Mouse (Mus musculus): Measurements from ENCODE around the gene Rce1. TPM values are rescaled to one million over a fixed set of nuclear protein-coding genes. Genes with fewer than 3 reads are reported as not detected.

Gene Rce1
- polyA plus RNA-seq, 1 experiment from 2014 or later: 45.5 TPM

DNA sequence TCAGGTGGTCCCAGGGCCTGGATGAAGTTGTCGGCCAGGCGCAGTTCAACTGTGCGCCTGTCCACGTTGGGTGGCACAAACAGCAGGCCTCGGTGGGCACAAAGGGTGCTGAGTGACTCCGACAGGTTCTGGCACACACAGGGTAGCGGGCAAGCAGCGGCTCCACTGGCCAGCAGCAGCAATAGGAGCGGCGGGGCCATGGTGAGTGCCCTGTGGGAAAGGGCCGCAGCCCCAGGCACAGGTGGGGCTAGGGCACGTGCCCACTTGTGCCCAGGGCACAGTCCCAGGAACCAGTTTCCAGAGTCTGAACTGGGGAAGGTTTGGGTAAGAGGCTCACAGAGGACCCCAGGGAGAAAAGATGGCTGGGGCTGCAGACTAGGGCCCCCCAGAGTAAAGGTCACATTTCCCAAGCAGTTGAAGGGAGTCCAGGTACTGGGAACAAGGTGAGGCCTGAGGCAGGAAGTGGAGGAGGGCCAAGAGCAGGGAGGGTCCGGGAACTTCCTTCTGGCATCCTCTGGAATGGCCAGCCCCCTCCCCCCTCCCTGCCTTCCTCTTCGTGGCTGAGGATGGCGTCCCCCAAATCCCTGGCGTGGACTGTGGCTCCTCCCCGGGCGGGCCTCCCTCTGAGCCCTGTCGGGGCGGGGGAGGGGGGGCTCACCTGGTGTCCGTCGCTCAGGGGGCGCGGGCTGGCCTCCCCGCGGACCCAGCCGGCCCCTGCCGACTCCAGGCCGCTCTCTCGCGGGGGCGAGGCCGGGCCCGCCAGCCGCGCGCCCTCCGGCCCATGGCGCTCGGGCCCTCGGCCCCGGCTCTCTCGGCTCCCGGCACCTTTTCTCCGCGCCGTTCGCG is 10.9 kb downstream of the Rce1 start:
- ATAC-seq (peak; percentile 2), DNase-seq (ENCODE audit: low read depth, low spot score) (no peak)
- in situ Hi-C loops (cut with MboI; ENCODE audit: low pct_unique_long_range_greater_than_20kb): no loop called here
- ChIA-PET POLR2A (interaction anchor here (2.4 kb wide), 1 partner anchor 12 kb away, joined by 6 read pairs; no protein-coding TSS in a partner anchor), CTCF (no interaction called here)
- no peaks in the 10 kb centered on the region for H3K27me3 ChIP-seq
- no peak for TF ChIP-seq CTCF (IDR thresholded peaks at IDR 0.05)

DNA sequence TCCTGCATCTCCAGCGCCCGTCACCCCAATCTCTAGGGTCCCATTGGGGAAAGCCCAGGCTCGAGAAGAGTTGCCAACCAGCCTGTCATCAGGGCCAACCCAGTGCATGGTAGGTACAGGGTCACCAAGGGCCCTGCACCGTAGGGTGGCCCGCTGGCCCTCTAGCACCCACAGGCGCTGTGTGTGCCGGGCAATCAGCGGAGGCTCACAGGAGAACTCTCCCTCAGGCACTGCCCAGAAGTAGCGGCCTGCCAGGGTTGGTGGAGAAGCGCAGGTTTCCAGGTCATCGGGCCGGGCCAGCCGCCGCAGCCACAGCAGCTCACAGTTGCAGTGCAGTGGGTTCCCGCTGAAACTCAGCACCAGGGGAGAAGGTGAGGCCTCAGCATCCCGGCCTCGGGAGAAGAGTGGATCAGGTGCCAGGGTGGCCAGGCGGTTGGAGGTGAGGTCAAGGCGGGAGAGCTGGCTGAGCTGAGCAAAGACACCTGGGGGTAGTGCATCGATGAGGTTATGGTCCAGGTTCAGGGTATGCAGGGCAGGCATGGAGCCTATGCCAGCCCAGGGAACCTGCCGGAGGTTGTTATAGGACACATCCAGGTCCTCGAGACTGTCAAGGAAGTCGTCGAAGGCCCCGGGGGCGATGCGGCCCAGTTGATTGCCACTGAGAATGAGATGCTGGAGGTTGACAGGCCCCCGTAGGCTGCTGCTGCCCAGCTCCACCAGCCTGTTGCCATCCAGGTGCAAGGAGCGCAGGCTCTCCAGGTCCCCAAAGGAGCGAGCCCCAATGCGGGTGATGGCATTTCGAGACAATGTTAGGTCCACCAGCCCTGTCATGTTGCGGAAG is 11.8 kb downstream of the Rce1 start:
- in situ Hi-C loops (cut with MboI; ENCODE audit: low pct_unique_long_range_greater_than_20kb): no loop called here
- POLR2A ChIA-PET: no interaction called here
- no peaks in the 10 kb centered on the region for H3K27me3 ChIP-seq
- no peak for ATAC-seq
- DNase-seq (ENCODE audit: low read depth, low spot score): no peak
- no peak for TF ChIP-seq CTCF (IDR thresholded peaks at IDR 0.05)
- CTCF ChIA-PET: no interaction called here

DNA sequence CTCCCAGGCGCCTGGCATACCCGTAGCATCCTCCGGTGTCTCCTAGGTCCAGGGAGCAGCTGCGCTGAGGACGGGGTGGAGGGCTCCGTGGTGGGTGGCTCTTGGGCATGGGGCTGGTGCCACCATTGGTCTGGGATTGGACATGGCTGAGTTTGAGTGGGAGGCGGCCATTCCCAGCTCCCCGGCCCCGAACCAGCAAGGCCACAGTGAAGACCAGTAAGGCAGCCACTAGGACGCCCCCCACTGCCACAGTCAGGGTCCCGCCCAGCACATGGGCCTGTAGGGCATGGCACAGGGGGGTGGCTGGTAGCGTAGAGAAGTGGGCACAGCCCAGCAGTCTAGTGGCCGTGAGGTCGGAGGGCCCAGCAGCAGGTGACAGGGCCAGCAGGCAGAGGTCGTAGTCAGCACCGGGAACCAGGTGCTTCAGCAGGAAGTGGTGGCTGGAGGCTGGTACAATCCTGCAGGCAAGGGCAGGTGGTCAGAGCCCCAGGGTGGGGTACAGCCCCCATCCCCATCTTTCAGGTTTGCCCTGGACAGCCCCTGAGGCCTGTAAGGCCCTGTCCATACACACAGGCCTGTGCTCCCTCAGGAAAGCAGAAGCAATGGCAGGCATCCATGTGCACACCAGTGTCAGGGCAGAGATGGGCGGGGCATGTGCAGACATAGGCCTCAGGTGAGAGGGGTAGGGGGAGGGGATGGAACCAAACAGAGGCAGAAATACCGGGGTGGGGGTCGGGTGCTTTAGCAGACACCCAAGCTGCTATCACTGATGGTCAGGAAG is 13.1 kb downstream of the Rce1 start:
- ATAC-seq (no peak), DNase-seq (ENCODE audit: low read depth, low spot score) (no peak)
- ChIA-PET CTCF (no interaction called here), POLR2A (no interaction called here)
- TF ChIP-seq CTCF (IDR thresholded peaks at IDR 0.05): no peak
- no peaks in the 10 kb centered on the region for H3K27me3 ChIP-seq
- in situ Hi-C loops (cut with MboI; ENCODE audit: low pct_unique_long_range_greater_than_20kb): no loop called here

DNA sequence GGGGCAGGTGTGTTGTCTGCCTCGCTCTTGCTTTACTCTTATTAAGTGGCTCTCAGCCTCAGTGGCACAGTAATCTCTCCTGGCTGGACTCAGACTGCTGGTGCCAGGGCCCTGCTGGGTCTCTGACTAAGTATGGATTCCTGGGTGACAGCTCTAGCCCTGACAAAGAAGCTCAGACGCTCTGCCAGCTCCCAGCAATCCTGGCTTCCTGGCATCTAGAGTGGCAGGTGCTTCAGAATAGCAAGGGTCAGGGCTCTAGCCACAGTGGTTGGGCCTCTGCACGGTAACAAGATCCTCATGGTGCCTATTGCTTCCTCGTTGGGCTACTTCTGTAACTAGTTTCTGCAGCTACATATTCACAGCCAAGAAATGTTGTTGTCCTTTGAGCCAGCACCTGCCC is 15.3 kb downstream of the Rce1 start:
- no peak for ATAC-seq
- ChIA-PET POLR2A (no interaction called here), CTCF (interaction anchor here (0.8 to 1.2 kb wide), 2 partner anchors 11 to 24 kb away, joined by 3 read pairs; no protein-coding TSS in a partner anchor)
- H3K27me3 ChIP-seq: no peaks in the 10 kb centered on the region
- in situ Hi-C loops (cut with MboI; ENCODE audit: low pct_unique_long_range_greater_than_20kb): no loop called here
- no peak for DNase-seq (ENCODE audit: low read depth, low spot score)
- no peak for TF ChIP-seq CTCF (IDR thresholded peaks at IDR 0.05)

DNA sequence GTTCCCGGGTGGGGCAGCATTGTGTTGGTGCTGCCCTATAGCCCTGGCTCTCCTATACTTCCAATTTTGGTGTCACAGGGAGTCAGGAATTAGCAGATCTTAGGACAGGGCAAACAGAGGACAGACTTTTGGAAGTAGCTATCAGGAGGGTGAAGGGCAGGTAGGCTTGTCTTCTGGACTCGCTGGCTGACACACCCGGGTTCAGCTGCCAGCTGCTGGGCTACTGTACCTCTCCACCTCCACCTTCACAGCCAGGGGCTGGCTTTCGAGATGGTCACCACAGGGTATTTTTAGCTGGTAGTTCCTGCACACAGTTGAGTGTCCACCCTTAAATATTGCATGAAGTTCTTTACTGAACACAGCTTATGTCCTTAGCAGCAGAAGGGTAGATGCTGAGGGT is 16.9 kb downstream of the Rce1 start:
- DNase-seq (ENCODE audit: low read depth, low spot score) (no peak), ATAC-seq (no peak)
- in situ Hi-C loops (cut with MboI; ENCODE audit: low pct_unique_long_range_greater_than_20kb): no loop called here
- CTCF ChIA-PET: interaction anchor here (1.0 kb wide), 1 partner anchor 111 kb away, joined by 3 read pairs; no protein-coding TSS in a partner anchor
- no peak for TF ChIP-seq CTCF (IDR thresholded peaks at IDR 0.05)
- POLR2A ChIA-PET: no interaction called here
- no peaks in the 10 kb centered on the region for H3K27me3 ChIP-seq

DNA sequence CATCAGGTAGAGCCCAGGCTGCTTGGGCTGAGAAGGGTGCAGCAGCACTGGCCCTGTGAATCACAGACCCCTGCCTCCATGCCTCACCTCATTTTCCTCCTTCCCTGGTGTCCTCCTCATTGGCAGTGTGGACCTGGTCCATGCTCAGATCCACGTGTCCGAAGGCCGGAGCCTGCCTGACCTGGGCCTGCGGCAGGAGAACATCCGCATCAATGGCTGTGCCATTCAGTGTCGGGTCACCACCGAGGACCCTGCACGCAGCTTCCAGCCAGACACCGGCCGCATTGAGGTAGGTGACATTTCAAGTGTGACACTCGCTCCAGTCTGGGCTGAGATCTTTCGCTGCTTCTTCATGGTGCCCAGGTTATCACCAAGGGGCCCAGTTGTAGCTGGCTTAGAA is 18.0 kb downstream of the Rce1 start:
- DNase-seq (ENCODE audit: low read depth, low spot score) (no peak), ATAC-seq (no peak)
- ChIA-PET CTCF (no interaction called here), POLR2A (interaction anchor here (0.6 kb wide), 1 partner anchor 171 kb away, joined by 4 read pairs; no protein-coding TSS in a partner anchor)
- no peak for TF ChIP-seq CTCF (IDR thresholded peaks at IDR 0.05)
- in situ Hi-C loops (cut with MboI; ENCODE audit: low pct_unique_long_range_greater_than_20kb): no loop called here
- no peaks in the 10 kb centered on the region for H3K27me3 ChIP-seq

DNA sequence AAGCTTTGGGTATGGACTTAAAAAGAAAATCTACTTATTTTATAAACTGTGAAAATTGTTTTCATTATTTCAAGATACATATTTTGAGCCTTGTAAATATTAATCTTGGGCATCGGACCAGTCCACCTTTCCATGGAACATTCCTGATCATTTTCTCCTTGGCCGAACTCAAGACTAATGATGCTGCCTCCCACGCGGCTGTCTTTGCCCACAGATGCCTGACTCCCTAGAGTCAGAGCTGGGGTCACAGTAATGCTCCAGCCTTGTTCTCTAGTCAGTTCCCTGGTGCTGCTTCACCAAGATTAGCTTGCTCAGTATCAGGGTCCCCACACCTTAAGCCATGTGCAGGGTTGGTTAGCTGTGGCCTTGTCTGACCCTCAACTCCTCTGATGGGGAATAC is 19.8 kb downstream of the Rce1 start:
- ATAC-seq: no peak
- ChIA-PET CTCF (no interaction called here), POLR2A (interaction anchor here (0.7 kb wide), 1 partner anchor 21 kb away, joined by 4 read pairs; no protein-coding TSS in a partner anchor)
- TF ChIP-seq CTCF (IDR thresholded peaks at IDR 0.05): no peak
- no peak for DNase-seq (ENCODE audit: low read depth, low spot score)
- in situ Hi-C loops (cut with MboI; ENCODE audit: low pct_unique_long_range_greater_than_20kb): no loop called here
- no peaks in the 10 kb centered on the region for H3K27me3 ChIP-seq

DNA sequence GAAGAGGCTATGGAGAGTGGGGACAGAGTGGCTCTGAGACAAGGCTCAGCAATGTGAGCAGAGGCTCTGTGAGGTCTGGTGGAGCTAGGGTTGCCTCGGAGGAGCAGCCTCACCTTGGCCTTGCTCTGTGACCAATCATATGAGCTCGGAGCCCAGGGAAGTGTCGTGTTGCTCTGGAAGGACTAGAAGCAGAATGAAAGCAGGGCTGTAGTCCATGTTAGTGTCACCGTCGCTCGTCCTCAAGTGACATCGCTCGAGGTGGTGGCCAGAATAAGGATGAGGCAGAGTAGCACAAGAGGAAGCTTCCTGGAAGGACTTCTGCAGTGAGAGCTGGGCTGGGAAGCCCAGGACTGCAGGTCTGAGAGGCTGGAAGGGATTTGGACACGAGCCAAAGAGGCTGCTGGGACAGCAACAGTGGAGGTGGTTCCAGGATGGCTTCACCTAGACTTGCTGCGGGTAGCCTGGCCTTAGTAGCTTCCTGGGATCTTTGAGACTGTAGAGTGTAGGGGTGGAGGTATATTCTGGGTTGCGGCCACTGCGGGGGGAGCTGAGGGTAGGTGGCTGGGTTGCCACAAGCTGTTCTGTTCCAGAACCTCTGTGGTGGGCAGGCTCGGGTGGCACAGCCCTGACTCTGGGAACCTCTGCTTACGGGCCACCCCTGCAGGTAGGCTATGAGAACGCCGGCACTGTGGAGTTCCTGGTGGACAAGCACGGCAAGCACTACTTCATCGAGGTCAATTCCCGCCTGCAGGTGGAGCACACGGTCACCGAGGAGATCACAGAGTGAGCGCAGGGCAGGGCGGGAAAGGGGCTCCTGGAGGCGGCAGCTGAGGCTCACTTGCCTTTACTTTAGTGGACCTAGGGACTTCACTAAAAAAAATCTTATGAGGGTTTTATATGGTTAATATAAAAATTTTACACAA is 21.4 kb downstream of the Rce1 start:
- CTCF ChIA-PET: interaction anchor here (0.7 to 1.2 kb wide), 4 partner anchors 12 to 94 kb away, joined by 3 to 4 read pairs (median 3); partner anchors contain the start of gene Pcx
- no peak for ATAC-seq
- H3K27me3 ChIP-seq: no peaks in the 10 kb centered on the region
- no peak for DNase-seq (ENCODE audit: low read depth, low spot score)
- in situ Hi-C loops (cut with MboI; ENCODE audit: low pct_unique_long_range_greater_than_20kb): no loop called here
- TF ChIP-seq CTCF (IDR thresholded peaks at IDR 0.05): no peak
- POLR2A ChIA-PET: no interaction called here

DNA sequence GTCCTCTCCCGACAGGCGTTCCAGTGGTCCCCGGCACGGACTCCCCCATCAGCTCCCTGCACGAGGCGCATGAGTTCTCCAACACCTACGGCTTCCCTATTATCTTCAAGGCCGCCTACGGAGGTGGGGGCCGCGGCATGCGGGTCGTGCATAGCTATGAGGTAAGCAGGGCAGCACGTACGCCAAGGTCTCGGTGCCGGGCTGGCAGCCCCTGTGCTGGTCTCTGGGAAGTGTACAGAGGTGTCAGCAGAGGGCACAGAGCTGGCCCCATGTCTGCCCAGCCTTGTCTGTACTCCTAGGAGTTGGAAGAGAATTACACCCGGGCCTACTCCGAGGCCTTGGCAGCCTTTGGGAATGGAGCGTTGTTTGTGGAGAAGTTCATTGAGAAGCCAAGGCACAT is 23.0 kb downstream of the Rce1 start:
- in situ Hi-C loops (cut with MboI; ENCODE audit: low pct_unique_long_range_greater_than_20kb): no loop called here
- ChIA-PET CTCF (interaction anchor here (1.0 to 1.2 kb wide), 2 partner anchors 12 to 15 kb away, joined by 3 read pairs; no protein-coding TSS in a partner anchor), POLR2A (interaction anchor here (1.1 kb wide), 1 partner anchor 10 kb away, joined by 3 read pairs; no protein-coding TSS in a partner anchor)
- H3K27me3 ChIP-seq: no peaks in the 10 kb centered on the region
- TF ChIP-seq CTCF (IDR thresholded peaks at IDR 0.05): no peak
- no peak for DNase-seq (ENCODE audit: low read depth, low spot score)
- ATAC-seq: no peak

Measured in Patski (cell line).